Mouse (Mus musculus) neural tube, postnatal 0 days (tissue): ENCODE measurements around the gene Cdrt4. TPM values are rescaled to one million over a fixed set of nuclear protein-coding genes. Genes with fewer than 3 reads are reported as not detected.

Experiments
- polyA plus RNA-seq: library from polyadenylated mRNA; unstranded; fragments of >200 nt; fragmentation: Nextera tagmentation; extraction: Ambion mirVana; gene quantifications from 2 replicates; pipeline ENCODE4 v1.2.1, GENCODE M21; 2015

The Cdrt4 gene
- polyA plus RNA-seq = 0.37 TPM in 1 of 2 replicates, not detected in the other

DNA sequence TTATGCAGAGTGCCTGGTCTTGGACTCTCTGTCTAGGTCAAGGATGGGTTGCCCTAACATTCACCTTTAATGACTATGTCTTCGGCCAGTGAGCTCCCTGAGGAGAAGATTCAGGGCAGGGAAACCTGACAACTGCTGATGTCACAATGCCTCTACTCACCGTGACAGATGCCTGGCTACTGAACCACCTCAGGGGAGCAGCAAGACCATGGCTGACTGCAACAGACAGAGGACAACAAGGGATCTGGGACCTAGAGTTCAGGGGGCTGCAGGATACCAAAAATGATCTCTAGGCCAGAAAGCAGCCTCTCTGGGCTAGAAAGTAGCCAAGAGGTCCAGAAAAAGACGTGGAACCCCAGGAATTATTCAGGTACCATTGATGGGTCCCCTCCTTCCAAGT, at the start of gene Cdrt4:
Cdrt4 (plus strand) TSS at position 182 of the 400 bp plus-strand sequence.

Other genes starting within 250 kb of the Cdrt4 start
- 10.5 and 11.5 TPM in 2 replicates for gene Zfp287, start 219.3 kb upstream of the Cdrt4 start, polyA plus RNA-seq
- not detected in 2 replicates for gene Gm10428, start 198.1 kb upstream of the Cdrt4 start, polyA plus RNA-seq
- 14.0 and 18.6 TPM in 2 replicates for gene Zfp286, start 161.7 kb upstream of the Cdrt4 start, polyA plus RNA-seq
- 5.7 and 6.6 TPM in 2 replicates for gene Trim16, start 131.0 kb upstream of the Cdrt4 start, polyA plus RNA-seq
- 0.41 and 0.49 TPM in 2 replicates for gene Fbxw10, start 104.1 kb upstream of the Cdrt4 start, polyA plus RNA-seq
- gene Tvp23b, start 71.7 kb upstream of the Cdrt4 start, polyA plus RNA-seq = 44.3 and 47.3 TPM in 2 replicates
- 0.09 TPM in 1 of 2 replicates, not detected in the other for gene Tekt3, start 110.5 kb downstream of the Cdrt4 start, polyA plus RNA-seq
- 124 and 130 TPM in 2 replicates for gene Pmp22, start 177.8 kb downstream of the Cdrt4 start, polyA plus RNA-seq